Mouse (Mus musculus) CD8-positive naive resting alpha-beta T cell, adult 2 months (primary cell): ENCODE measurements around the gene Ccz1.

ENCODE experiments used
- DNase-seq, 2 experiments: peaks; one replicate each; pipeline ENCODE4 v3.0.0; 2022; ENCODE audit warnings: low read depth in 2 of 2, low spot score in 2 of 2

The Ccz1 gene

DNA sequence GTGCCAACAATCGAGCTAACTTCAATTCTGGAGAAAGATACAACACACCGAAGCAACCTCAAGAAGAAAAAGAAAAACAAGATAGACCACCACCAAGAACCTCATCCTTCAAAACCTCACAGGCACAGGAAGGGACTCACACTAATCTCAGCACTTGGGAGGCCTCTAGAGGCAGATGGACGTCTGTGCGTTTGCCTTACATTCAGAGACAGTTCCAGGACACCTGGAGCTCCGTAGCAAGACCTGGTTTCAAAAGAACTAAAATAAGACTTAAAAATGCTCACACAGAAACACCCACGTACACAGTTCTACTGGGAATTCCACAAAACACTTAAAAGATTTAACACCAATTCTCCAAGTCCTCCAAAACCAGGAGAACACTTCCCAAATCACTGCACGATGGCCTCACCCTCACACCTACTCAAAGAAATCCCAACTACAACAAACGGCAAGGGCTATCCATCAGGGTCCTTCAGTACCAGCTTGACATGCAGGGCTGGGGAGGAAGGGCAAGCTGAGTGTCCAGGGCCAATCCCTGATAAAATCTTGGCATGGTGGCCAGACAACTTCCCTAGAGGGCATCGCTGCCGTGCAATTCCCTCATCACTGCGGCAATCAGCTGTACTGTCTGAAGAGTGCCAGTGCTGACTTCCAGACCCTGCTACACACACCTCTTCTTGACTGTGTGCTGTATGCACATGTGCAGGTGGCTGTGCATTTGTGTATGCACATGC is 19.9 kb downstream of the Ccz1 start:
- DNase-seq: no peak

GRCm38 (mm10) chr5:143993849-143994248 is 20.8 kb downstream of the Ccz1 start:
- no peak for DNase-seq

DNA sequence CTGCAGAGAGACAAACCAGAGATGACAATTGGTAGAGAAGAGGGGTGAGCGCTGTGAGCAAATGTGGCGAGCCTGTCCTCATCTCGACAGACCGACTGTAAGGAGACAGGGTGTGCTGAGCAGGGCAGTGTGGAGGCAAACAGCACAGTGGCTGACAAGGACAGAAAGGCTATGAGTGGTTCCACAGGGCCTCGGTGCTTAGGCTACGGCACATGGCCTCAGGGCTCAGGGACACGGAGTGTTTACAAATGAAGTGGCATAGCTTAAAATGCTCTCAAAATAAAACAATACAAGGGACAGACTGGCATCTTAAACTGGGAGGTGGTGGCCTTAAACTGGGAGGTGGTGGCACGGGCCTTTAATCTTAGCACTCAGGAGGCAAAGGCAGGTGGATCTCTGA is 21.4 kb downstream of the Ccz1 start:
- no peak for DNase-seq

DNA sequence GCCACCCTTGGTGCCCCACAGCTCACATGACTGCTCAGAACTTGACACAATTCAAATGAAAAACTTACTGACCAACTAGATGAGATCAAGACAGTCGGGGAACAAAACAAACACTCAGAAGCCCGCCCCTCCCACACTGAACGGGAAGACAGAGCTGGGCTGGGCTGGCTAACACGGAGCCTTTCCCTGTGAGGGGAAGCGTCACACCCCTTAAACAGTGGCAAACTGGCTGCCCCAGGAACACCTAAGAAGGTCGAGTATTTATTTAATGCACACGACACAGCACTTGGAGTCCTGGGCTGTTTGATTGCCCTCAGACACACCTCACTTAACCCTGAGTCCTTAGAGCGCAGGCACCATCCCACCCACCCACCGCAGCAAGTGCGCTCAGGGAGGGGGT is 22.0 kb downstream of the Ccz1 start:
- no peak for DNase-seq

GRCm38 (mm10) chr5:143990086-143990485 is 24.6 kb downstream of the Ccz1 start:
- DNase-seq: no peak

DNA sequence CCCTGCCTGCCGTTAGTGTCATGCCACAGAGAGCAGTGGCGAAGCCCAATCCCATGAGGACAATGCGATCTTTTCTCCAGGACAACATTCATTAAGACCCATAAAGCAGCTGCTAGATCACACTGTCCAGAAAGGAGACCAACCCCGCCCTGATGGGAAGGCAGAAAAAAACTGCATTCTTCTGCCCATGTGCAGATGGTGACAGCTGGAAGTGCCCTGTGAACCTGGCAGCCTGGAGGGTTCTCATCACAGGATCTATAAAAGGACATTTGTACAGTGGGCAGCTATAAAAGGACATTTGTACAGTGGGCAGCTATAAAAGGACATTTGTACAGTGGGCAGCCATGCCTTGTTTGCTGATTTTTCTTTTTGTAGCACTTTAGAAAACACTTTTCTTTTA is 25.6 kb downstream of the Ccz1 start:
- no peak for DNase-seq

- no peak for DNase-seq
Measured at GRCm38 (mm10) chr5:143987596-143987995, 27.1 kb downstream of the Ccz1 start.

GRCm38 (mm10) chr5:143985381-143985780 is 29.3 kb downstream of the Ccz1 start:
- DNase-seq: no peak

- no peak for DNase-seq
Measured at GRCm38 (mm10) chr5:143982361-143982760, 32.3 kb downstream of the Ccz1 start.

- DNase-seq: no peak
Measured at GRCm38 (mm10) chr5:143980858-143981257, 33.8 kb downstream of the Ccz1 start.

DNA sequence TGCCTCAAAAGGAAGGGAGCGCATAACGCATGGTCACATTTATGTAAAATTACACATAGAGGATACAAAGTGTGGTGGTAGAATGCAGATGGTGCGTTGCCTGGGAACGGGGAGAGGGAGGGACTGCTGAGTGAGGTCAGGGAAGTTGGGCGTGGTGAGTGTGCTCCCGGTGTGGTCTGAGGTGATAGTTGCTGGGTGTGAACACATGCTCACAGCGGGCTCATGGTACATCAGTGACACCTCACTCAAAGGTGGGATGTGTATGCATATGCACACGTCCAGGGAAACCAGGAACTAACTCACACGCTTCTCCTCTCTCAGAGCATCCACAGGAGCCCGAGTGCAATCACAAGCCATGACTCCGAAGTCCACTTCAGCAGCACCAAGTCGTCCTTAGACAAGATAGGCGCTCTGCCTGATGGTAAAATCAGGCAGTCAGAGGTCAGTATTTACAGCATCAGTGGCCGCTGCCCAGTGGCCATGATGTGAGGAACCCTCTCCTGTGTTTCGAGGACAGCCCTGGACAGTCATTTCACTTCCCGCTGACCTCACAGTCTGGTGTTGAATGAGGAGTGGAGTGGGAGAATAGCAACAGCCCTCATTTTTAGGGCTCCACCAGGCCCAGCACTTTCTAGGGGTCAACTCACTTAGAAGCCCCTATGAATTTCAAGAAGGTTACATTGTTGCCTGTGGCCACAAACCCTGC is 37.8 kb downstream of the Ccz1 start:
- DNase-seq: no peak

- DNase-seq: no peak
Measured at GRCm38 (mm10) chr5:143976232-143976631, 38.4 kb downstream of the Ccz1 start.

- no peak for DNase-seq
Measured at GRCm38 (mm10) chr5:143975631-143975933, 39.1 kb downstream of the Ccz1 start.

DNA sequence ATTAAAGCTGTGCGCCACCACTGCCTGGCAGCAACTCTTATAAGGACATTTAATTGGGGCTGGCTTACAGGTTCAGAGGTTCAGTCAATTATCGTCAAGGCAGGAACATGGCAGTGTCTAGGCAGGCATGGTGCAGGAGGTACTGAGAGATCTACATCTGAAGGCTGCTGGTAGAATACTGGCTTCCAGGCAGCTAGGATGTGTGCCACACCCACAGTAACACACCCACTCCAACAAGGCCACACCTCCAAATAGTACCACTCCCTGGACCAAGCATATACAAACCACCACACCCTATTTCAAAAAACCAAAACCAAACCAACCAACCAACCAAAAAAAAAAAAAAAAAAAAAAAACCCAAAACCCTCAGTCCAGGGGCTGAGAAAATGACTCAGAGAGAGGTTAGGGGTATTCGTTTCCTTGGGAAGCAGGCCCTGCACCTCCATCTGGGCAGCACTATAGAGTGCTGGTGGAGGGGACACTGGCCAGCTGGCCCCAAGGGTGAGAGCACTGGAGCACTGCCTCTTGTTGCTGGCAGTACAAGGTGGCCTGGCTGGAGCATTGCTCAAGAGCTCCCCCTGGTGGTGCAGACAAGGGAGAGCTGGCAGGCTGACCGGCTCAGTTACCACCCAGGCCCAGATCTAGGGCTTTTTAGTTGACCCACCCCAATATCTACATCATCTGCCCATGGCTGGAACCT is 39.6 kb downstream of the Ccz1 start:
- DNase-seq: peak; percentile 28 to 40

DNA sequence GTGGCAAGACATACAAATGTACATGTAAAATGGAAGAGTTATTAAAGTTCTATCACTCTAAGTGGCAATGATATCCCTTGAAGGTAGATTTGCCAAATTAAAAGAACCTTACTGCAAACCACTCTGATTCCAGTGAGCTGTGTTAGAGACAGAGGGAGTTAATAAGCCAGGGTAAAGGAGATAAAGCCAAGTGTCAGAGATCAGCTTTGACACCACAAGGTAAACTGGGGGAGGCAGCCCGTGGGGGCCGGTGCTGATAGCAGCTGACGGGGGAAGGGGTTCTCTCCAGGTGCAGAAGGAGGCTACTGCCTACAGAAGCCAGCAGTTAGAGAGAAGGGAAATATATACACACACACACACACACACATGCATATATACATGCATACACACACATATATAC is 42.0 kb downstream of the Ccz1 start:
- no peak for DNase-seq

GRCm38 (mm10) chr5:143966671-143967070 is 48.0 kb downstream of the Ccz1 start:
- DNase-seq: no peak

DNA sequence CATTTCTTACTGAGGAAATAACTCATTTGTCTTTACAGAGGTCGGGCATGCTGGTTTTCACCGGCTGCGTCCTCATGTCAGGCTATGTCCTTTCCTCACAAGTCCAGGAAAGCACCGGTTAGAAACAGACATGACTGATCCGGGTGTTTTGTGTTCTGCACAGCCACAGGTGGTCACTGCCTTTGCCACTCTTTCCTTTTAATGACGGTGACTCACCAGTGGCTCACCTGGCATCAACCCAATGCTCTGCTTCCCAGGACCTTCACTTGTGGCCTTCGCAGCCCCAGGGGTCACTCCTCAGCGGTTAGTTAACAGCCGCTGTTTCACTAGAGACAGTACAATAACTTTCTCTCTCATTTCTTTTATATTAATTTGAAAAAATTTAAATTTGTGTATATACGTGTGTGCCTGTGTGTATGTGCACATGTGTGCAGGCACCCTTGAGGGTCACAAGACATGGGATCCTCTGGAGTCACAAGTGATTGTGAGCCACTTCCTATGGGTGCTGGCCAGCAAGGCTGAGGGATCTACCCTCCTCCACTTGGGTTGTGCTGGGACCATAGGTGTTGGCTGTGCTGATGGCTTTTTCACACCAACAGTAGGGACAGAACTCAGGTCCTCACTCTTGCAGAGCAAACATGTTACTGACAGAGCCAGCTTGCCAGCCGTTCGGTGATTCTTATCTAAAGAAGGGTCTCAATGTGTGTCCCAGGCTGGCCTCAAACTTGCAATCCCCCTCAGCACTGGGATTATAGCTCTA is 48.9 kb downstream of the Ccz1 start:
- no peak for DNase-seq

DNA sequence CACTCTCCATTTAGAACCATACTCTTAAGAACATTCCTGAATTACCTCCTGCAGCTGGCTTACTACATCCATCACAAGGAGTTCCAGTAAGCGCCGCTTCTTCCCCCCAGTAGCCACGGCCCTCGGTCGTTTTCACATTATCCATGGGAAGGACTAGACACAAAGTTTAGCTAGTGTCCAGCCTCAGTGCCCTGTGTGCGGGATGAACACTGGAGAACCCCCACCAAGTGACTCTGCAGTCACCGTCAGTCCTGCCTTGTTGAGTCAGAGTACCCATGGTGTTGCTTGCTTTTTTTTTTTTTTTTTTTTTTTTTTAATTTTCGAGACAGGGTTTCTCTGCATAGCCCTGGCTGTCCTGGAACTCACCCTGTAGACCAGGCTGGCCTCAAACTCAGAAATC is 53.5 kb downstream of the Ccz1 start:
- no peak for DNase-seq

- DNase-seq: no peak
Measured at GRCm38 (mm10) chr5:143959551-143959950, 55.1 kb downstream of the Ccz1 start.

DNA sequence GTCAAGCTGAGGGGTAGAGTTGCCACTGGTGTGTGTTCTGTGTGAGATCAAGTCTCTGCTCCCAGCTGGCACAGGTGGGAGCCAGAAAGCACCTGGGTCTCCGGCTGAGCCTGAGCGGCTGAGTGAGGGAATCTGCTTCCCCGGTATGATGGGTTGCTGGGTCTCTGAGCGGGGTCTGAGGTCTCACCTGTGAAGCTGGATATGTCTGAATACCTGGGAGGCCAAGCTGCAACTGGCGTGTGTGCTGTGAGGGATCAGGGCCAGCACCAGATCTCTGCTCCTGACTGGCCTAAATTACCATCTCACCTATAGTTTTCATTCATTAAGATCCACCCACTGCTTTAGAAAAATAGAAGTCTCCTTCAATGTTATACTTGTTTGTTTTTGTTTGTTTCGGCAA is 57.6 kb downstream of the Ccz1 start:
- DNase-seq: no peak

DNA sequence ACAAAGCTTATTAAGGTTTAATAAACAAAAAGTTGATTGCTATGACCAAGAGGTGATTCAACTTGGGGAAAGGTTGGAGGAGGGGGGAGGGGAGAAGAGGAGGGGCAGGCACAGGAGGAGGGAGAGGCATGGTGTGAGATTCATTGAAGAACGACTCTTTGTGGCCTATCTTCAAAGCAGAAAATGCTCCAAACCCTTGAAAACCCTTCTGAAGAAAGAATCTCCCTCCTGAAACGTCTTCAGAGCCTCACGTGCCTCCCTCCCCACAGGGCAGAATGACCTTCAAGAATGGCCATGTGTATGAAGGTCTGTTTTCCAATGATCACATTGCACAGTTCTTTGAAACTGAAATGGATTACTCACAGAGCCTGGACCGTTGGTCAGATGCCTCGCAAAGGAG is 64.7 kb downstream of the Ccz1 start:
- DNase-seq: no peak

- DNase-seq: no peak
Measured at GRCm38 (mm10) chr5:143948361-143948760, 66.3 kb downstream of the Ccz1 start.
